ENCODE assay signal across 9 mouse cellular contexts in the genomic region with DNA sequence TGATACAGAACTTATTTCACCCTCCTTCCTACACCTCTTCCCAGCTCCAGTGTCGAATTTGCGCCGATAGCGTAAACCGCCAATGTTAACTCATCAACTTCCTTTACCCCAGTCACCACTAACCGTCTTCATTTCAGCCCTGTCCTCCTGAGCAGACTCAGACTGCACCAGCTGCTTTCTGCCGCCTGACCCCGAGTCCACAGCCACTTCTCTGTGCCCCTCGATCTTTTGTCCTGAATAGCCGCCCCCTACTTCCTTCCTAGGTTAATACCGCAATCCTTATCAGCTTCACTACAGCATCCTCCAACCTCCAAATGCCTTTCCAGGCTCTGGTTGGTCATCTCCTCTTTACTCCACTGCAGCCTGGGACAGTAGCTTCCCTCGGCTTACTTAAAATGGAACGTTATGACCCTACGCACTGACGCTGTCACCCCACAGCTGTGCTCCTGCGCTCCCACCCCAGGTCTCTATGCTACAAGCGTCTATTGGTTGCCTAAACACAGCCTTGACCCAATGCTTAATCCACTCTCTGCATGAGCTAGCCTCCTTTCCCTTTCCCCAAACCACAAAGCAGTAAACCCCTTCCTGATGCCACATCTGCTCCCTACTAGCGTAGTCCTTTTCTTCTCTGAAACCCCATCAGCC. TPM values are rescaled to one million over a fixed set of nuclear protein-coding genes. Genes with fewer than 3 reads are reported as not detected.
DNase-seq lines count a peak whose midpoint lies in the region; ATAC-seq lines count a peak whose summit lies in the region.
"Had no signal": no experiment of that assay in that cellular context is flagged by ENCODE, and none has a peak within 500 bp of the region (broad histone marks: within the 10 kb centered on the region; RNA-seq: fewer than 3 reads in every experiment).

No protein-coding gene starts in this region.

- H3K4me2 ChIP-seq in hindbrain, embryonic 13.5 days, result peak overlapping the region; percentile 35

- no peaks in the 10 kb centered on the region for H3K27me3 ChIP-seq in heart, embryonic 10.5 days (ENCODE audit: insufficient read depth, poor library complexity, severe bottlenecking)
- 0 out of 2 replicates have a peak, but pooled peaks cover 4% of the 10 kb centered on the region for H3K27me3 ChIP-seq in hindbrain, embryonic 13.5 days
- 0 out of 2 replicates have a peak, but pooled peaks cover 8% of the 10 kb centered on the region for H3K27me3 ChIP-seq in midbrain, embryonic 10.5 days (ENCODE audit: low read depth, poor library complexity, severe bottlenecking)

- no peak for DNase-seq in heart, embryonic 10.5 days (ENCODE audit: low spot score)
- DNase-seq in heart, adult 8-10 months (ENCODE audit: low spot score), result no peak
- no peak for DNase-seq in midbrain, embryonic 10.5 days (ENCODE audit: low spot score)
- DNase-seq in urinary bladder, postnatal 36 days (ENCODE audit: low spot score in 2 of 2), result no peak
- DNase-seq in layer of hippocampus, postnatal 14 days (ENCODE audit: low spot score in 2 of 2), result no peak
- DNase-seq in right cerebral cortex, postnatal 25 days, result no peak
- DNase-seq: cerebellum, adult 11 months had no signal

- no peak overlapping the region for H3K27ac ChIP-seq in heart, embryonic 10.5 days
- no peak overlapping the region for H3K27ac ChIP-seq in hindbrain, embryonic 13.5 days
- H3K27ac ChIP-seq in midbrain, embryonic 10.5 days (replicated peaks), result no peak overlapping the region

- H3K9ac ChIP-seq in hindbrain, embryonic 13.5 days, result no peak overlapping the region; the same call in 1 of the 2 replicates

- 48% methylated on average over 18 of the region's 18 CpGs for WGBS in heart, embryonic 10.5 days
- 54% methylated on average over 18 of the region's 18 CpGs for WGBS in hindbrain, embryonic 13.5 days
- 58% methylated on average over 18 of the region's 18 CpGs for WGBS in midbrain, embryonic 10.5 days

- peaks cover 21% of the 10 kb centered on the region for H3K4me1 ChIP-seq in heart, embryonic 10.5 days
- no peaks in the 10 kb centered on the region; the same call in 1 of the 2 replicates for H3K4me1 ChIP-seq in hindbrain, embryonic 13.5 days (replicated peaks)
- H3K4me1 ChIP-seq in midbrain, embryonic 10.5 days, result peaks cover 25% of the 10 kb centered on the region; the same call in 1 of the 2 replicates

- H3K36me3 ChIP-seq in heart, embryonic 10.5 days, result no peaks in the 10 kb centered on the region
- H3K36me3 ChIP-seq in hindbrain, embryonic 13.5 days, result no peaks in the 10 kb centered on the region
- H3K36me3 ChIP-seq in midbrain, embryonic 10.5 days, result no peaks in the 10 kb centered on the region

- H3K9me3 ChIP-seq in heart, embryonic 10.5 days, result no peaks in the 10 kb centered on the region
- H3K9me3 ChIP-seq in hindbrain, embryonic 13.5 days, result no peaks in the 10 kb centered on the region
- no peaks in the 10 kb centered on the region for H3K9me3 ChIP-seq in midbrain, embryonic 10.5 days (replicated peaks)

- peak overlapping the region; percentile 37 for H3K4me3 ChIP-seq in heart, embryonic 10.5 days
- no peak overlapping the region for H3K4me3 ChIP-seq in hindbrain, embryonic 13.5 days
- peak overlapping the region; percentile 34 for H3K4me3 ChIP-seq in midbrain, embryonic 10.5 days

- ATAC-seq in CD4-positive, CD25-positive, alpha-beta regulatory T cell, adult 4 months, result peak; percentile 51
- no peak for ATAC-seq in hindbrain, embryonic 13.5 days (ENCODE audit: low FRiP score)

RNA-seq across cellular contexts. Expression of gene Cd180, which starts 27.6 kb away (rescaled TPM):
- polyA plus RNA-seq in heart, embryonic 10.5 days (2016; fragmentation: Nextera tagmentation; extraction: Ambion mirVana), result 0.34 and 0.58 TPM in 2 replicates
- total RNA-seq in heart, adult 8-10 months (2022), result 1 to 10 TPM in 2 of 4 experiments, under 1 TPM in 2; 0.57 to 2.5 (median 0.85) TPM
- 1 to 10 TPM in 1 of 2 experiments, under 1 TPM in 1; 0.28 to 1.9 TPM for polyA plus RNA-seq in CD4-positive, CD25-positive, alpha-beta regulatory T cell, adult 4 months (2017; shearing (Covaris generic))
- 0.57 and 0.76 TPM in 2 replicates for polyA plus RNA-seq in hindbrain, embryonic 13.5 days (2015; fragmentation: Nextera tagmentation; extraction: Ambion mirVana)
- 0.45 and 0.51 TPM in 2 replicates for polyA plus RNA-seq in midbrain, embryonic 10.5 days (2016; fragmentation: Nextera tagmentation; extraction: Ambion mirVana)
- 1 to 10 TPM; 2.9 to 3.7 TPM for total RNA-seq in layer of hippocampus, postnatal 14 days (2021)
